Mouse (Mus musculus): ENCODE results near the gene Ahnak.

GRCm38 (mm10) chr19:9058331-9058884 lies 69.3 kb downstream of the Ahnak start:
- no peak for TF ChIP-seq CTCF (IDR thresholded peaks at IDR 0.05; ENCODE audit: low read depth)
- no peak for TF ChIP-seq EP300 (IDR thresholded peaks at IDR 0.05; ENCODE audit: low read depth)
